Mouse (Mus musculus) gastrocnemius, adult 8-10 months (tissue): ENCODE results near the gene Gfra1. TPM values are rescaled to one million over a fixed set of nuclear protein-coding genes. Genes with fewer than 3 reads are reported as not detected.

Source experiments
- DNase-seq, 2 experiments: peaks; one replicate each; pipeline ENCODE4 v3.0.0; 2022; ENCODE audit warnings: low spot score in 2 of 2
- total RNA-seq, 4 experiments: library from RNA; stranded (reverse); gene quantifications; 2 replicates each; pipeline ENCODE4 v1.2.4; 2022

The Gfra1 gene
- total RNA-seq, 4 experiments from 2014 or later = 2.2 to 3.9 (median 3.1) TPM

DNA sequence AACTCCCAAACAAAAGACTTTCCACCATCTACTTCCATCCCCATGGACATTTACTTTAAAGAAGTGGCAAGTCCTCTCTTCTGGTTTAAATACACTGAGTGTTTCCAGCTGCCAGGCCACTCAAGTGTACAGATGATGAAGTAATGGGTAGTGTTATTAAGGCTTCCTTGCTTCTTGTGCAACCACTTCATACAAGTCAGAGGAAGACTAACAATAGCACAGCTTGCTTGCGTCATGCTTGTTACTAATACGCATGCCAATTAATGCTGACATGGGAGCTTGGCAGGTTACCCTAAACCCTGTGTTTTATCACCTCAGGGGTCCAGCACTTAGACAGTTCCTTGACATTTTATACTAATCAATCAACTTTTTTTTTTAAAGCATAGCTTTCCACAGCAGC, 196.5 kb downstream of the Gfra1 start:
- DNase-seq = no peak

DNA sequence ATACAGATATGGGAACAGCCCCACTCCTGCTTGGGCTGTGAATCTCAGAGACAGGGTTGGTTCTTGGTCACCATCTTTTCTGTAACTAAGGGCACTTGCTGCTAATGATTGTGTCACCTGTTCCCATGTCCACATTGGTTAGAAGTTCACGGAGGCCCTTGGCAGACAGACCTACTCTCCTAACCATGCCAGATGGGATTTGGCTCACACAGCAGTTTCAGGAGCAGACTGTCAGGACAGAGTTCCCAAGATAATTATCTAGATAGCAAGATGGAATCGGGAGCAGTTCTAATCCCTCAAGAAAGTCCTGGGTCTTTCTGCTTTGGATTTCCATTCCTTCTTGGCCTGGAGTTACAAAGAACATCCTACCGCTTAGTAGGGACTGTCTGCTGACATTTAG, 199.2 kb downstream of the Gfra1 start:
- DNase-seq = no peak

DNA sequence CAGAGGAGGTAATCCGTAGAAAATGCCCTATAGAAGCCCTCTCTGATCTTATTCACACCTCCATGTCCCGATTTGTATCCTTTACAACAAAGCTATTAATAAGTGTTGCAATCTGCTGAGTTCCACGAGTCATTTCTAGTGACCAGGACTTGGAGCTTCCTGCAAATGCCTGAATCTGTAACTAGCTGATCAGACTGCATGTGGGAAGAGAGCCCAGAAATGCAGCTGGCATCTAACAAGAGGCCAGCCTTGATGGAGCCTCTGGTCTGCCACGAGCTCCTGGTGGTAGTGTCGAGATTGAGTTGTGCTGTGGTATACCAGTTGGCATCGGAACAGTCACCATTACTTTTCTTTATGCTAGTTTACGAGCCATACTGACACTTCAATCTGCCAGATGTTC, 200.3 kb downstream of the Gfra1 start:
- no peak for DNase-seq

DNA sequence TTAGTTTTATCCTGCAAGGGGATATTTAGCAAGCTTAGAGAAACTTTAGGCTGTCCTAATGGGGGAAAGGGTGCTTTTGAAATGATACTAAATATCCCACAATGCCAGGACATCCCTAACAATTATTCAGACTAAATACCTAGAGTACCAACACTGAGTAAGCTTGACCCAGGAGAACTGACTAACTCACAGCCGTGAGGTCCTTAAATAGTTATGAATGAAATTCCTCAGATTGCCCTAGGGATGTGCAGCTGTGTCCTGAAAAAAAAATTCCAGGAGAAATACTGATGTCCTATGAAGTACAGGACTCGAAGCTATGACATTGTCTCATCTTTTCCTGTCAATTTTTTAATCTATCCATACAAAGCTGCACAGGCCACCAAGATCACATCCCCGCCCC, 201.5 kb downstream of the Gfra1 start:
- DNase-seq = no peak

DNA sequence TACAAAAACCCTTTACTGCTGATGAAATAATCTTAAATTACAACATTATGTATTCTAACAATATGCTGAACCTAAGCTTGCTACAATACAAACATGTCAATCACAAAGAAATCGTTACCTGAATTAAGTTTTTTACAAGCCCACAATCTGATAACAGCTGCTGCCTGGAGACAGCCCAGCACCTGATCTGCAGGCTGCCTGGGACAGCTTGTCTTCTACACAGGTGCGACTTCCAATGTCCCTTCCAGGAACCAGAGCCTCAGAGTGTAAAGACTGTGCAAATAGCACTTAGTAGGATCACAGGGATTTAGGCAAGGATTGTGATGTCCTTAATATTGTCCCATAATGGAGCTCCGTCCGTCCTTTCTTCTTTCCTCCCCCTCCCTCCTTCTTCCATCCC, 204.0 kb downstream of the Gfra1 start:
- no peak for DNase-seq

DNA sequence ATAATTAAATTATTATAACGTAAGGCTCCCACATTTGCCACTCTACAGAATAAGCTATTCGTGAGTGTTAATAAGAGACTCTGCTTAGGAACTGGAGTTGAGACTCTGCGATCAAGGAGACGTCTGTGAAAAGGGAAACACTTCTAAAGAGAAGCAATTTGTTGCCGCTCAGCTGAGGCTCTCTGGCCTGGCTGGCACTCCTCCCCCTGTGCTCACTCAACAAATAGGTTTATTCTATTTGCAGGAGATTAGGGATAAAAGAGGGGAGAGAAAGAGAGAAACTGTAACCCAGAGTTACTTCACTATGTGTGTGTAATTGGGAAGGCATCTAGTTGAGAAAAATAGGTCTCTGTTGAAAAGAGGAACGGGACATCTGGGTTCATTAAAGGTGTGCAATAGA, 204.6 kb downstream of the Gfra1 start:
- no peak for DNase-seq

DNA sequence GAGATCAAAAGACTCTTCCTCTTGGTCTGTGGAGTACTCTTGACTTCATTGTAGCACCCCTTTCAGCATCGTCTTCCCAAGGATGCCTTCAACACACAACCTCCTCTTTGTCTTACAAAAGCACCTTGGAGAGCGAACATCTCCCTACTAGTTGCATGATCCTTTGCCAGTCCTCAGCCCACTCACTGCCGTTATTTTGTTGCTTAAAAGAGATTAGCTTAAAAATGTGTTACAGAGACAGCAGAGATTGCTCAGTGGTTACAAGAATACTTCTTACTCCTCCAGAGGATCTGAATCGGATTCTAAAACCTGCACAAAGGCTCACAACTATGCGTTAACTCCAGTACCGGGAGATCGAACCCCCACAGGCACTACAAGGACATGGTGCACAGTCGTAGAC, 205.5 kb downstream of the Gfra1 start:
- DNase-seq = no peak

DNA sequence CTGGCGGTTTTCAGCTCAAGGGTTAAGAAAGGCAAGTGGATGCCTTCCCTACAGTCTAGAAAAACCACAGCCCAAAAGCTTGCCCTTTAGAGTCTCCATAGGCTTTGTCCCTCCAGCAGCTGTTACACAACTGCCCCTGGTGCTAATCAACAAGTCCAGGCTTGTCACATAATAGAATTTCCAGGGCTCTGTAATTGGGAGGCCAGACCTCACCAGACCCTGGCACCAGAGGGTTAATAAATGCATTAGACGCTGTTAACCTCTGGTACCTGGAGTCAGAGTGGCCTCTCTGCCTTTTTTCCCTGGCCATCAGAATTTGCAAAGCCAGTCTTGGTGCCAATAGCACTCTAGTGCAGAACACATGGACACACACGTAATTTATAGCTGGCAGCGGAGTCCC, 211.6 kb downstream of the Gfra1 start:
- DNase-seq = no peak

DNA sequence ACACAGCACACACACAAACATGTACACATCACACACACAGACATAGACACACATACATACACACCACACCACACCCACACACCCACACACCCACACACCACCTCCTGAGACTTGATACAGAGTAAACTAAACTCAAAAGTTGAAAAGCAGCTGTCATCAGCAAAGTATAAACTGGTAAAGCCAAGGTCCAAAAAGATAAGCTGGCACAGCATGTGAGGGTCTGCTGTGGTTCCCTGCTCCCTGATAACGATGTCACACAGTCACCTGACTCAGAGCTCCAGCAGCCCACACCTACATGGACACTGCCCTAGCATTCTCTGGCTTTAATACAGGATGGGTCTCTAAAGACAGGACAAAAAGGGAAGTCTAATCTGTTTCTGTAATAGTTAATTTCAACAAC, 212.1 kb downstream of the Gfra1 start:
- no peak for DNase-seq

DNA sequence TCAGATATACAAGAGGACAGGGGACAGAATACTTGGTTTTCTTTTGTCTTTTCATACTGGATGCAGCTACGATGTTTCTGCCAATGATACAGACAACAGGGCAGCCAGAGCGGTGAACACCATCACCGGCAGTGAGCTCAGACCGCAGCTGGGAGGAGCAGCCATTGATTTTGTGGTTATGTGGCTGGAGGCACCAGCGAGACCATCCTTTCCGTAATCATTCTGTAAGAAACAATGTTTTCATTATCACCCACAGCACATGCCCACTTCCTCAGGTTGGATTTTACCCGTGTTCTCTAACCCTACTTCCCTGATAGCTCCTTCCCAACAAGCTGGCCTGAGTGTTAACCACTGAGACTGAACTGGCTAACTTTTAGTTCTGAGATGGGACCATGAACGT, 217.4 kb downstream of the Gfra1 start:
- no peak for DNase-seq

DNA sequence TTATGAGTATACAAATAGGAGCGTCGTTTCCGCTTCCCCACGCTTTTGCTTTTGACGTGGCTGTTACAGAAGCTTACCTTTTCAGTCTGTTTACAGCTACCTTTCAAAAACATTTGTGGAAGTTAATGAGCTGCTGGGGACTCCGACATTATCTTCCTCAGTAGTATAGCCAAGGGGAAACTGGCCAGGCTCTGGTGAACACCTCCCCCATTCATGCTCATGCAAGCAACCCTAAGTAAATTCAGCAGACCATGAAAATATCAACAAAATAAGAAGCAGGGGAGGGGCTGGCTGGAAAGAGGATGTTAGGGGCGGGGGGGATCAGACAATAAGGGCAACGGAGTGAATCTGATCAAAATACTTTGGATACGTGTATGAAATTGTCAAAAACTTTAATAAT, 228.0 kb downstream of the Gfra1 start:
- DNase-seq = no peak

DNA sequence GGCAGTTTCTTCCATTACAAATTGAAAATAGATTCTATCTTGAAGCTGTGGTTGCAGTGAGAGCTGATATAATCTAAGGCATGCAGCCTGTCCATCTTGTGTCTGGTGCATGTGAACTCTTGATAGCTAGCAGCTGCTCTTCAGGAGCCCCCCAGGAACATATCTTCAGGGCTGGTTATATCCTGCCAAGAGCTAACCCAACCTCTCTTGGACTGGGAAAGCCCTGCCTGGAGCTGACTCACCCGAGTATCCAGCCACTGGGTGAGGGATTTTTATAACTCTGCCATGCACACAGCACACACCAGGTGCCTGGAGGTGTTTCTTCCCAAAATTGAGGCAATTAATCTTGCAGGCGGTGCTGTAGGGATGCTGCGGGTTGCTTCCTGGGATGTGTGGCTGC, 228.8 kb downstream of the Gfra1 start:
- no peak for DNase-seq

DNA sequence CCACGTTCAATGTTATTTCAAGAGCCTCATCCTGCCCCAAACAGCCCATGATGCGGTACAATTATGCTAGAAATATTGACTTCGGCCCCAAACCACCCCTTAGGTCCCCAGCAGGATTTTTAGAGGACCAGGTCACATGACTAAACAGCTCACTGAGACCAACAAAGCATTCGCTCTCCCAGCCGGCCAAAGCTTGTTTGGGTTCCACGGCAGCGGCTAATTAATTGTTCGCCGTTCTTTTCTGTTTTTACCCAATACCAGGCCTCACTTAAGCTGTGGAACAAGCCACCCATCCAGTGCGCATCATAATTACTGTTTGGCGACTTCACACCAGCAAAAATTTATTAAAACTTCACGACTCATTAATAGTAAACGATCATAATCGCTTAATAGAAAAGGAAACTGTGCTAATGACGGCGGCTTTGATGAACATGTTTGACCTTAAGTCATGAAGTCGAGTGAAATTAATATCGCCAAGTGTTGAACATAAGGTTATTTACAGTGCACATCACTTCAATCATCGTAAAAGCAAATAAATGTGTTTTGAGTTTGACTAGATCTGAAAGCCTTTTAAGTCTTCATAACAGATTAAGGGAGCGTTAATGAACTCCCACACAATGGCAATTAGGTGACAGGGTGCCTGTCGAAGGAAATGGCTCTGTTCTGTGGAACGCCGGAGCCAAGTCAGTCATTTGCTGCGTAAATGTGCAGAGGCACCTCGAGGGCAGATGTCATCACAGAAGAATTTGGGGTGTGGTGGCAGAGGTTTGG, 235.5 kb downstream of the Gfra1 start:
- DNase-seq = no peak

DNA sequence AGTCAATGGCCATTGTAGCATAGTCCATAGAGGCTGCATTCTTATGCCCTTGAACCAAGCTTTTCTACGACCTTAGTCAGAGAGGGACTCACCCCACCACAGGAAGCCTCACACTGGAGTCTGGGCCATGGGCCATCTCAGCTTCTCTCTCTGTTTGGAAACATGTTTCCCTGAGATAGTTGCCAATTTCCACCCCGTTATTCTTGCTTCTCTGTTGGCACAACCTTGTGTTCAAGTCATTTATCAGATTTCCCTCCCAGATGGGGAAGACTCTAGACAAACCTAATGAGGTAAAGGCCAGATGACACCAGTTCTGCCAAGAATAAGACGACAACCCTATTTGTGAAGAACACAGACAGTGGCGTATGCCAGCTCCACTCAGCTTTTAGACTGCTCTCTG, 238.1 kb downstream of the Gfra1 start:
- DNase-seq = no peak

DNA sequence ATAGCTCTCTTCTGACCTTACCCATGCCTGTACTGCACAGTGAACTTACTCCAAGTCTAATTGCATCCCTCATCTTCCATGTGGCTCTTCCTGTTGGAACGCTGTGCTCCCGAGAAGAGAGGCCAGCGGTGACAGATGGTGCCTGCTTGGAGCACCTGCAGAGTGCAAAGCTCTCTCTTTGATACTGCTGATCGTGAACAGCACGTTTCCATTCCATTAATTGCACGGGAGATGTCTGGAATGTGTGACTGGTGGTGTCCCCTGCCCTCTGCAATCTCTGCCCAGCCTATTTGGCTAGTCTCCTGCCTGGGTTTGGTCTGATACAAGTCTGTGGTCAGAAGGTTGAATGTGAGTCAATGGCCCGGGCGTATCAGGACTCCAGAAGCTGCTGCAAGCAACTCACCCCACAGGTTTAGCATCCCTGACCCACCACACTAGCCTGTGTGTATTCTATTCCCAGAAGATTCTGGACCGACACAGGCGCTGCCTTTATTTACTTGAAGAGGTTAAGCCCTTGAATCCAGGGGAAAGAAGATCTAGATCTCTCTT, 249.1 kb downstream of the Gfra1 start:
- DNase-seq = no peak

DNA sequence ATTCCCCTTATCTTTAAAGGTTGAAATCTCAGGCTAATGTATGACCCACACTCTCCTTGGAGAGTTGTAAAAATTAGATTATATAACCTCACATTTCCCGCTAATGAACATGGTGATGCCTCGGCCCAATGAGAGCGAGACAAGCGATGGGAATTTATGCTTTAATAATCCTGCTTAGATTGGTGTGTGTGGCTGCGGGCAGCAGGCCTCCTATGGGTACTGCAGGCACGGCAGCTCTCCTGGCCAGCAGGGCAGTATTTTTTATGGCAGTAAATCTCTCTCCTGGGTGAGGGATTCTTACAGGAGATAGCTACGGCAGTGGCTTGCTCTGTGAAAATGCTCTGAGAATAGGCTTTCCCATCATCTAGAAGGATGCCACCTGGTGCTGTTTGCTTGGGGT, 250.2 kb downstream of the Gfra1 start:
- no peak for DNase-seq

DNA sequence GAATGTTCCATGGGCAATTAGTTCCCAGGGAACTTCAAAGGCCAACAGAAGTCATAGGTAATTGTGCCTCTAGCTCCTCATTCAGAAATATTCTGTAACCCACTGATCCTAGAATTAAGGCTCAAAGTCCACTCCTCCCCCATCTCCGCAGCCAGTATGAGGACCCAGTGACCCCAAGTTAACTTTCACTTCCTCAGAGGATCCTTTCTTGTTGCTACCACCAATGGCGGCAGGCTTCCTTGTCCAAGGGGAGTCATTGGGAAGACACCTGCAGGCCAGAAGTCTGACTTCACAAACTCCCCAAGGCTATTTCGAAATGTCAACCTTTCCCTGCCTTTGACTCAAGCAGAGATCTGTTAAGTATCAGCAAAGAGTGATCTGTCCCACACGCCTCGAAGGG, 253.1 kb downstream of the Gfra1 start:
- no peak for DNase-seq

DNA sequence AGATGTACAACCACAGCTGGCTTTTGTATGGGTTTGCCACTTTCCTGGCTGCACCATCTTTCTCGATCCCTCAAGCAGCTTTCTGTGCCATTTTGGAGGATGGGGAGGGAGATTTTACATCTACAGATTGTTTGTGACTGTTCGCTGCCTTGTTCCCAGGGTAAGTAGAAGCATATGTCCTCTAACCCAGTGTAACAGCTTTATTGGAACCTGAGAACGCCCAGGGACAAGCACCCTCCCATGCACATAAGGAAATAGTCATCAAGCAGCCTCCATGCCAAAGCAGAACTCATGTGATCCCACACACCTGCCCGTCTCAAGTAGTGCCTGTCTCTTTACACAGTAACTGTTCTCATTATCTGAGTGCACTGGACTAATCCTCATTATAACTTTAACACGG, 256.0 kb downstream of the Gfra1 start:
- no peak for DNase-seq

DNA sequence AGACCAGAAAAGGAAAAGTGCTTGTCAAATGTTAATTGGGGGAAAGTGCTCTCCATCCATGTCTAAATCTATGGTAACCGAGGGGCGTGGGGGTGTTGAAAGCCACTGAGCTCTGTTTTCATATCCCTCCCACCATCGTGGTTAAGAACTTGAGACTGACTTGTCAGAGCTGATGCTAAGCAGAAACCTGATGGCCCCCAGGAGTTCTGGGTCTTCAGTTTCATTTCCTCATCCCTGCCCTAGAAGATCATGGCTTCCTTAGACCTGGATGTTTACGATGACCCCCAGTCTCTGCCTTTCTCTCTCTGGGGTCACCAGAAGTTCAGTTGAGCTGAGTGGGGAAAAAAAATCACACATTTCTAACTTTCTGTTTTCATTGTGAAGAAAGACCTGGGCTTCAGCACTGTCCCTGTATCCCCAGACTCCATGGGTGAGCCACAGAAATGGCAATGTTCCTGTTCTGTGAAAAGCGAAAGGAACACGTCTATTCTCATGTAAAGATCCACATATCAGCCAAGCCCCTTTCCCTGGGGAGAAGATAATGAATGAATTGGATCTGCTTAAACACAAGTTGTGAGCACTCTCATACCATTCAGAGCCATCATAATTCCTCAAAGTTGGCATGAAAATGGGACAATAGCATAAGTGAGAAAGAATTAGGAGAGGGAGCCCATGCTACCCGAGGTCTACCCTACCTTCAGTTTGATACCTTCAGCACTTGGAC, 261.8 kb downstream of the Gfra1 start:
- DNase-seq = no peak

DNA sequence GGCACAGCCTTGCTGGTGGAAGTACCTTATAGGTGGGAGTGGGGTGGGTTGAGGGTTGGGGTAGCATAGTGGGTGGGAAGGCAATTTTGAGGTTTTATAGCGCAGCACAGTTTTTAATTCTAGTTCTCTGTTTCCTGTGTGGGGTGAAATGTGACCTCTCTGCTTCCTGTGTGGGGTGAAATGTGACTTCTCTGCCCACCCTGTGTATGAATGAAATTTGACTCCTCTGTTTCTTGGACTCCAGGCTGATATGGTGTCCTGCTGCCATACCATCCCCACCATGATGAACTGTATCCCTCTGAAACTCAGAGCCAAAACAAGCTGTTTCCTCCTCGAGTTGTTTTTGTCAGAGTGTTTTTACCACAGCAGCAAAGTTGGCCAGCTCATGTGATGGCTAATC, 264.8 kb downstream of the Gfra1 start:
- no peak for DNase-seq

DNA sequence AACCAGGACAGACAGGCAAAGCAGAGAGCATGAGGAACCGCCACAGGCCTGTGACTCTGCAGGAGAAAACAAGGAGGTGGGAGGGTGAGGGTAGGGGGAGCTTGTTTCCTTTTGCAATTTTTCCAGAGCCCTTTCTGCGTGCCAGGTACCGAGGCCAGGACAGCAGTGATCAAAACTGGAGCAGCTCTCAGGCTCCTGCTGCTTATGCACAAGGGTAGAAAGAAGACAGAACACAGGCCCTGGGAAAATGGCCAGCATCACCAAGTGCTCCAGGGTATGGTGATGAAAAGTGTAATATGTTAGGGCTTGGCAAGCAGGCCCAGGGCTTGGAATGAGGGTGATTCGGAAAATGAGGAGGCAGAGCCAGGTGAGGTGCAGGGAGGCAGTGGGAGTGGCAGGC, 269.2 kb downstream of the Gfra1 start:
- DNase-seq = no peak
